Mouse (Mus musculus): ENCODE results near the gene Gmnn.

The Gmnn gene

GRCm38 (mm10) chr13:24762254-24762653 lies 531 bp upstream of the Gmnn start:
- no peak for DNase-seq (ENCODE audit: low spot score in 2 of 2)

DNA sequence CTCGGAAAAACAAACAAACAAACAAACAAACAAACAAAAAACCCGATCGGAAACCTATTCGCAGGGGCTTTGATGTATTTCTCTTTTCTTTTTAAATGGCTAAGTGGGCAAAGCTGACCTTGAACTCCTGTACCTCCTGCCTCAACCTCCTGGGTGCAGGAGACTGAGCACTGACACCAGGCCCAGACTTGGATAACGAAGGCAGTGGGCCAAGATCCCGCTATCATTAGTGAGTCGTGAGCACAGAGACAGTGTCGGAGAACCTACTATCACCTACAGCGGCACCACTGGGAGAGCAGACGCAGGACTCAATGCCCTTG lies 680 bp downstream of the Gmnn start:
- DNase-seq (ENCODE audit: low spot score in 2 of 2): no peak

- no peak for DNase-seq (ENCODE audit: low spot score in 2 of 2)
Measured at GRCm38 (mm10) chr13:24760351-24760870, 1.3 kb downstream of the Gmnn start.

GRCm38 (mm10) chr13:24759451-24759850 lies 2.3 kb downstream of the Gmnn start:
- DNase-seq (ENCODE audit: low spot score in 2 of 2): no peak

- DNase-seq (ENCODE audit: low spot score in 2 of 2): no peak
Measured at GRCm38 (mm10) chr13:24757820-24758564, 3.7 kb downstream of the Gmnn start.

DNA sequence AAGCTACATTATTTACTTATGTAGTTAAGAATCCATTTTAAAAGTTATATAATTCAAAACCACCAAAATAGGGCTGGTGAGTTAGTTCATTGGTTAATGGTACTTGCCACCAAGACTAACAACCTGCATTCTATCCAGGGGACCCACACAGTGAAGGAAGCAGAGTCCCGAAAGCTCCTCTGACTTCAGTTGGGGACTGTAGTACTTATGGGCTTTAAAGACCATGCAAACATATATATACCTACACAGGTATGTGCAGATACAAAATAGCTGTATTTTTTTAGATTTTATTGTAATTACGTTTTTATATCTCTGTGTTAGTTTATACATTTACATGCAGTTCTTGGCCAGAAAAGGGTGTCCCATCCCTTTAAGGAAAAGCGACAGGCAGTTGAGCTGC lies 5.0 kb downstream of the Gmnn start:
- no peak for DNase-seq (ENCODE audit: low spot score in 2 of 2)

GRCm38 (mm10) chr13:24751396-24751795 lies 10.3 kb downstream of the Gmnn start:
- peak; percentile 4 to 13 for DNase-seq (ENCODE audit: low spot score in 2 of 2)

- no peak for DNase-seq (ENCODE audit: low spot score in 2 of 2)
Measured at GRCm38 (mm10) chr13:24750807-24751206, 10.9 kb downstream of the Gmnn start.

- DNase-seq (ENCODE audit: low spot score in 2 of 2): no peak
Measured at GRCm38 (mm10) chr13:24747823-24748222, 13.9 kb downstream of the Gmnn start.

- no peak for DNase-seq (ENCODE audit: low spot score in 2 of 2)
Measured at GRCm38 (mm10) chr13:24741028-24741427, 20.7 kb downstream of the Gmnn start, which contains the start of gene Armh2. Gene Armh2 (plus strand): TSS chr13:24741232.

DNA sequence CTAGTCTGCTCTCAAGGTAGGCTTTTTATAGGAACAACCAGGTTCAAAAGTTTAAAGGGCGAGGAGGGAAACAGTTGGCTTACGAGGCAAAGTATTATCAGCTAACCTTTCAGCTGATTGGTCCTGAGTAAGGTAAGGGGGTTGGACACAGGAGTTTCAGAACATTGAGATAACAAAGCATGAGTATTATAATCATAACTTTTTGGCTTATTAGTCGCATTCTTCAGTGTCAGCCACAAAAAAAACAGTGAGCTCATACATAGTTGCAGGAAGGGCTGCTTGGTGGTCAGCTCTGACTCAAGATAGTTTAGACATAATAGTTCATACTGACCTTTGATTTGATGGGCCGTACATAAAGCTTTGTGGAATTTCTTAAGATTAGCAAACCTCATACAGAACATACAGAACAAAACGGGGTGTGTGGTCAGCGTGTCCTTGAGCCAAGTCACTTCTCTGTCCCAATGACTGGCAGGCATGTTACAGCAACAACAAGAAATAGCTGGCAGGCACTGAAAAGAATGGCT lies 26.1 kb downstream of the Gmnn start:
- DNase-seq (ENCODE audit: low spot score in 2 of 2): no peak

GRCm38 (mm10) chr13:24734502-24734901 lies 27.2 kb downstream of the Gmnn start:
- DNase-seq (ENCODE audit: low spot score in 2 of 2): no peak

GRCm38 (mm10) chr13:24729128-24729527 lies 32.6 kb downstream of the Gmnn start:
- no peak for DNase-seq (ENCODE audit: low spot score in 2 of 2)

DNA sequence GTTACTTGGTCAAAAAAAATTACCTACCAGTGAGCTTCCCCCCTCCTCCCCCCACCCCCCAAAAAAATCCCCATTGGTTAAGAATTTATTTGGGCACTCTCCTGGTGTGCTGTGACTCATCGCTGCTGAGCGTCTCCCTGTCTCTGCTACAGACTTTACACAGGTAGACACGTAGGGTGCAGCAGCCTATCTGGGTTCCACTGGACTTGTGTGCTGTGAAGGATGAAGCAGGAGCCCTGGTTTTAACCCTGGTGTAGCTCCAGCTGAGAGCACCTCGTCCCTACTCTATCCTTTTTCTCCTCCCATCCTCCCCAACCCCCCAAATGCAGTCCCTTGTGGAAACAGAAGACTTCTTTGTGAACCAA lies 37.3 kb downstream of the Gmnn start:
- DNase-seq (ENCODE audit: low spot score in 2 of 2): no peak

GRCm38 (mm10) chr13:24723699-24724394 lies 37.9 kb downstream of the Gmnn start:
- no peak for DNase-seq (ENCODE audit: low spot score in 2 of 2)

- DNase-seq (ENCODE audit: low spot score in 2 of 2): no peak
Measured at GRCm38 (mm10) chr13:24721502-24721901, 40.2 kb downstream of the Gmnn start.

DNA sequence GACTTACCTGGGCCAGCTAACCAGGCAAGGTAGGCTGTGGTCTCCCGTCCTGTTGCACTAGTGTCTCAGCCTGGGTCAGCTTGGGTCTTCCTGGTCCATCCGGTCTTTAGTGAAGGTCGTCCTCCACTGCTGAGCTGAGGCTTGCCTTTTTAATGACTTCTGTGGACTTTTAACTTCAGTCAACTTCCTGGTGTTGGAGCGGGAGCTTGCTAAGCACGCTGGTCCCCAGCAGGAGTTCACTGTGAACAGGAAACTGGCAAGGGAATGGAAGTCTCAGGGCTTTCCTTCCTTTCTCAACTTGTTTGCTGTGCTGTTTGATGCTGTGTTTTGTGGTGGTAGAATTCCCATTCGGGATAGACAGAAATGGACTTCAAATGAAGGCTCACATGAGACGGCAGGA lies 44.0 kb downstream of the Gmnn start:
- no peak for DNase-seq (ENCODE audit: low spot score in 2 of 2)

DNA sequence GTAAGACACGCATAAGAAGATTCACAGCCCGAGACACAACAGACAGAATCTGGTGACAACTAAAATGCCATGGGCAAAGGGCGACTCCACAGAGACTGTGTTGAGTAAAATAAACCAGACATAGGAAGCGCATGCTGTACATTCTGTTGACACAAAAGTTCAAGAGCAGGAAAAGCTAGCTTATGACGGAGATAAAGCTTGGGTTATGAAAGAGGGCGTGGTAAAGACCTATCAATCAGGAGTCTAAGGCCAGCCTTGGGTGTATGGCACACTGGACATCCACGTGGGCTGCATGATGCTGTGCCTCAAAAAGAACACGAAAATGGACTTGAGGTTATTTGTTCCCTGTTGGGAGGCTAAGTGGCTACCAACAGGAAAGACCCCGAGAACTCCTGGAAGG lies 45.3 kb downstream of the Gmnn start:
- DNase-seq (ENCODE audit: low spot score in 2 of 2): no peak

DNA sequence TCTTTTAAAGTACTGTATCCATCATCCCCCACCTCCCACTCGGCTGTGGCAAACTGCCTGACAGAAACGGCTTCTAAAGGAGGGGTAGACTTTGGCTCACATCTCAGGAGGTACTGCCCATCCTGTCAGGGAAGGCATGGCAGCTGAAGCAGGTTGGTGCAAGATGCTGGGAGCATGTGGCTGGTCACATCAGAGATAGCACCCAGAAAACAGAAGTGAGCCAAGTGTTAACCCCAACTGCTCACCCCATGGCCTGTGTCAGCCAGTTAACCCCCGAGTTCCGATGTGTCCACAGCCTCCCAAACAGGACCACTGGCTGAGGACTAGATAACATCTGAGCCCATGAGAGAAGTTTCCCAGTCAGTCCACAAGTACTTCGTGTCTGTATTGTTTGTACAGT lies 46.1 kb downstream of the Gmnn start:
- DNase-seq (ENCODE audit: low spot score in 2 of 2): no peak

DNA sequence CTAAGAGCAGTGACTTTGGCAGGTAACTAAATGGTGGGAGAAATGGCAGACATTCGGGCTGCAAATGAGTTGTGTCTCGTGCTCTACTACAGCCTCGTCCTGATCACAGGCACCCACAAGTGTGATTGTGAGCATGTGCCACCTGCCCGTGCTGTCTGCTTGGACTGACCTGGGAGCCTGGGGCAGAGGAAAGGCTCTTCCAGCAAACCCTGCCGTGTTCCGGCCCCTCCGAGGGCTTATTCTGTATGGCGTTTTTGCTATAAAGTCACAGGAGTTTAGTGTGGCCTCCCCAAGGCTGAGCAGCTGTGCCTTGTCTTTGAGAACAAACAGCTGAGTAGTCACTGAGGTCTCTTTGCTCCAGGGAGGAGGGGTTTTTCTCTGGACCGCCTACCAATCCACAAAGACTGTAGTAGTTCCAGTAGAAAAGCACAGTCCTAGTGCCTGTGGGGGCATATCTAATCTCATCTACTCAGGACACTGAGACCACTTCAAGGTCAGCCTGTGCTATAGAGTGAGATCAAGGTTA lies 47.3 kb downstream of the Gmnn start:
- no peak for DNase-seq (ENCODE audit: low spot score in 2 of 2)

DNA sequence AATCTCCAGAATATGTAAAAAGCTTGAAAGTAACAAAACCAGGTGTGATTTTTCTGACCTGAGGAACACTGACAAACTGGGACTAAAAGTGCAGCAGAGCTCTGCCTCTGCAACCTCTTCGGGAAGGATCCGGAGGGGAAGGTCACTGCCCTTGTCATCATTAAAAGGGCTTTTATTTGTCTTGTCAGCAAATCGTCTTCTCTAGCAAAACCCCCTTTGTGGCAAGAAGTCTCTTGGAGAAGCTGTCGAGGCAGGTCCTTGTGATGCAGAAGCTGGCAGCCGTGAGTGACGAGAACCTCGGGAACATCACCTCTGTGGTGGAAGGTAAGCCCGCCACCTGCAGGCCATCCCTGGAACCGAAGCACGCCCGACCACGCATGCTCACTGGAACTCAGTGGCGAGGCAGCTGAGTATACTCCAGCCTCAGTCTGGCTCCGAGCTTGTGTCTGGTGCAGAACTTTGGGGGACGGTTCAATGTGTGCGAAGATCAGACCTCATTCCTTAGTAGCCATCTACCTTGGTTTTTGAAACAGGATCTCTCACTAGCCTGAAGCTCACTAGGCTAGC lies 48.2 kb downstream of the Gmnn start:
- DNase-seq (ENCODE audit: low spot score in 2 of 2): peak; percentile 86 to 88

DNA sequence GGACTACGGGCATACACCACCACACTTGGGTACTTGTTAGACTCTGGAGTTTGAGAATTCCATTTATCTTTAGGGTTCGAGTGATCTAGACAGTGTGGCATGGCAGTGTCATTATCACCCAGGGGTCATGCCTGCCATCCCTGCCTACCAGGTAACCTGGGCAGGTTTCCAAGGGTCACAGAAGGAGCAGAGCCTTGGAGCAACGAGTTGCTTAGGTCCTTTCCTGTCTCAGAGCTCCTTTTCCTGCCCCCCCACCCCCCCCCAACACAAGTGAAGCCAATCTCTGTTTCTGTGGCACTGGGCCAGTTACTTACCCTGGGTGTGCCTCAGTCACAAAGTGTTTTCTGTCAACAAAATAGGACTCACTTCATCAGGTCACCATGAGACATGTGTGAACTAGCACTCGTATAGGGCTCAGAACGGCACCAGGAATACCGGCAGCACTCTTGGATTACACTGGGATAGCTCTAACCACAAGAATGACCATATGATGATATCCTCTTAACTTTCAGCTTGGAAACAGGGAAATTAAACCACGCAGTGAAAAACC lies 49.1 kb downstream of the Gmnn start:
- no peak for DNase-seq (ENCODE audit: low spot score in 2 of 2)
